Mouse (Mus musculus) neutrophil, adult 5-6 weeks (primary cell): ENCODE measurements around the gene Blzf1. TPM values are rescaled to one million over a fixed set of nuclear protein-coding genes. Genes with fewer than 3 reads are reported as not detected.

Source experiments
- ATAC-seq: fragments of 151-379, 151-347 bp; 2 replicates; pipeline ENCODE4 v1.8.0; 2017; ENCODE audit warnings: mild to moderate bottlenecking, moderate TSS enrichment; ENCODE audit not compliant: insufficient number of reproducible peaks, poor library complexity, low FRiP score, severe bottlenecking; ENCODE audit errors: extremely low read depth
- total RNA-seq: library from RNA; stranded (forward); fragments of 200-1000 nt; gene quantifications from 2 replicates; pipeline ENCODE4 v1.2.3, GENCODE M21; 2017

Blzf1 gene
- 21.0 and 31.7 TPM in 2 replicates for total RNA-seq

- ATAC-seq, result peak; percentile 99
These were observed at the start of gene Blzf1 for GRCm38 (mm10) chr1:164307124-164307751. Gene Blzf1 (minus strand): TSS chr1:164307489.

- ATAC-seq, result no peak
These were observed 46.2 kb upstream of the Blzf1 start for GRCm38 (mm10) chr1:164353443-164353842.

- ATAC-seq, result no peak
These were observed 34.9 kb upstream of the Blzf1 start for GRCm38 (mm10) chr1:164342161-164342560.

GRCm38 (mm10) chr1:164335846-164336245 is 28.6 kb upstream of the Blzf1 start:
- no peak for ATAC-seq

- no peak for ATAC-seq
These were observed 28.1 kb upstream of the Blzf1 start for GRCm38 (mm10) chr1:164335435-164335834.

- no peak for ATAC-seq
These were observed 25.3 kb upstream of the Blzf1 start for GRCm38 (mm10) chr1:164332559-164332958.

- no peak for ATAC-seq
These were observed 20.5 kb upstream of the Blzf1 start for GRCm38 (mm10) chr1:164327764-164328163.

- ATAC-seq, result no peak
These were observed 19.4 kb upstream of the Blzf1 start for GRCm38 (mm10) chr1:164326600-164327155.

- no peak for ATAC-seq
These were observed 17.6 kb upstream of the Blzf1 start for GRCm38 (mm10) chr1:164324878-164325277.

- ATAC-seq, result no peak
These were observed 16.9 kb upstream of the Blzf1 start for GRCm38 (mm10) chr1:164324221-164324620.

GRCm38 (mm10) chr1:164322987-164323650 is 15.8 kb upstream of the Blzf1 start:
- no peak for ATAC-seq

GRCm38 (mm10) chr1:164321408-164321807 is 14.1 kb upstream of the Blzf1 start:
- ATAC-seq, result no peak

- no peak for ATAC-seq
These were observed 13.4 kb upstream of the Blzf1 start for GRCm38 (mm10) chr1:164320731-164321130.

GRCm38 (mm10) chr1:164319542-164320140 is 12.4 kb upstream of the Blzf1 start:
- no peak for ATAC-seq

- no peak for ATAC-seq
These were observed 11.2 kb upstream of the Blzf1 start for GRCm38 (mm10) chr1:164318474-164318873.

GRCm38 (mm10) chr1:164317261-164317660 is 10.0 kb upstream of the Blzf1 start:
- ATAC-seq, result no peak

- ATAC-seq, result peak; percentile 81; the same call in 1 of the 2 replicates
These were observed 9.4 kb upstream of the Blzf1 start for GRCm38 (mm10) chr1:164316697-164317096.

GRCm38 (mm10) chr1:164315266-164315665 is 8.0 kb upstream of the Blzf1 start:
- 0 out of 2 replicates have a peak, but pooled peaks have one; percentile 26 for ATAC-seq

GRCm38 (mm10) chr1:164314085-164314484 is 6.8 kb upstream of the Blzf1 start:
- ATAC-seq, result no peak

GRCm38 (mm10) chr1:164307922-164308321 is 633 bp upstream of the Blzf1 start:
- no peak for ATAC-seq
